Mouse (Mus musculus) left cerebral cortex, adult 2 months (tissue): ENCODE measurements around the gene Slc17a6. TPM values are rescaled to one million over a fixed set of nuclear protein-coding genes. Genes with fewer than 3 reads are reported as not detected.
"Not testable (repeated sequence)": the region's sequence is repeated elsewhere in the genome, so short reads cannot be mapped to it uniquely, and the experiment has no call there.

ENCODE experiments used
- DNase-seq, 2 experiments: peaks; one replicate each; pipeline ENCODE4 v3.0.0; 2021 to 2022; ENCODE audit warnings: low spot score in 2 of 2, mixed read lengths in 1 of 2; ENCODE audit errors: extremely low spot score in 1 of 2
- H3K27ac ChIP-seq: fragments of 200-600 bp; 2 replicates; pipeline ENCODE4 v1.8.1; 2022
- H3K4me3 ChIP-seq: fragments of 200-600 bp; 2 replicates; pipeline ENCODE4 v1.8.1; 2022
- CTCF ChIP-seq: fragments of 200-600 bp; IDR thresholded peaks from 2 replicates; pipeline ENCODE4 v1.8.1; 2022; ENCODE audit warnings: antibody characterized with exemption, mild to moderate bottlenecking, moderate library complexity
- intact Hi-C: fragments of 180-260 bp; cut with DNase I; formaldehyde crosslinking; loops from one replicate; pipeline ENCODE4 v1.15.1; 2025
- total RNA-seq, 2 experiments: library from RNA; stranded (reverse); gene quantifications; 2 replicates each; pipeline ENCODE4 v1.2.3; 2021

Slc17a6 gene
- total RNA-seq, 2 experiments from 2014 or later, result 28.2 to 29.5 TPM

DNA sequence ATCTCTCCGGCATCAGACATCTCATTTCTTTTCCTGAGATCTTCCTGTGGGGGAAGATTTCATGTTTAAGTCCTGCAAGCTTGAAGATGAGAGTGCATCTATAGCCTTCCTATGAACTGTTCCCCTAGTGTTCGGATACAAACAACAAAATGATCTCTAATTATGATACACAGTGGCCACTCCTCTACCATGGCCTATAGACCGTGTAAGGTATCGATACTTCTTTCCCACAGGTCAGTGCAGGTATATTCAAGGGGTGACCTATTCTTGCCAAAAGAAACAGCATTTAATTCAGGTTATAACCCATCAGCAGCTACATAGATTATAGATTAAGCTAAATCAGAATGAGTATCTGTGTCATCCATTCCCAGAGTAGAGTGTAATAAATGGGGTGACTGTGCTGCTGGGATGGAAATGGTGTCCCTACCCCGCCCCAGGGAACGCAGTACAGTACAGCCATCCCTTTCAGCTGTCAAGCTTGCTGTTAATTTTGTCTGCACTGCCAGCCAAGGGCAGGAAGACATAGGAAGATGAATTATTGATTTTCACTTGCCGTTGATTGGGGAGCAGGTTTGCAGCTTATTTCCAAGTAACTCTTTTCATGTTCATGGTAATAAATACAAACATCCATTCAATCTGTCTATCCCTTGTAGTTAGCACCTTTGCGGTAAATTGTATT, 71.9 kb downstream of the Slc17a6 start:
- intact Hi-C loops, result no loop called here
- TF ChIP-seq CTCF, result no peak
- no peak overlapping the region for H3K4me3 ChIP-seq
- no peak overlapping the region for H3K27ac ChIP-seq
- DNase-seq, result no peak

DNA sequence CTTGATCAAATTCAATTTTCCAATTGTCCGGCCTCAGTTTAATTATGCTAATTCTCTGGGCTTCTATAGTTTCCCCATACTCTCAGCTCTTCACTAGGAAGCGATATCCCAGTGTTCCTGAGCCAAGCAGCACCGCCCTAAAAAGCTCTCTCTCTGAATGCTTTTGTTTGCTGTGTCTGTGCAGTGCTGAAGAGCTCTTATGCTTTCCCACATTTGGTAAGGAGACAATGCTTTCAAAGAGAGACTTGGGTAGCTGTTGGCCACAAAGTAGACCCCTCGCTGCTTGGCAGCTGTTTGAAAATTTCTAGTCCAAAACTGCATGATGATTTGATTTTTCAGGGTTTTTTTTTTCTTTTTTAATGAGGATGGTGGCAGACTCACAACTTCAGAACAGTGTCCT, 72.6 kb downstream of the Slc17a6 start:
- no peak for TF ChIP-seq CTCF
- DNase-seq, result no peak
- intact Hi-C loops, result no loop called here
- Histone ChIP-seq H3K4me3 (no peak overlapping the region), H3K27ac (no peak overlapping the region)

DNA sequence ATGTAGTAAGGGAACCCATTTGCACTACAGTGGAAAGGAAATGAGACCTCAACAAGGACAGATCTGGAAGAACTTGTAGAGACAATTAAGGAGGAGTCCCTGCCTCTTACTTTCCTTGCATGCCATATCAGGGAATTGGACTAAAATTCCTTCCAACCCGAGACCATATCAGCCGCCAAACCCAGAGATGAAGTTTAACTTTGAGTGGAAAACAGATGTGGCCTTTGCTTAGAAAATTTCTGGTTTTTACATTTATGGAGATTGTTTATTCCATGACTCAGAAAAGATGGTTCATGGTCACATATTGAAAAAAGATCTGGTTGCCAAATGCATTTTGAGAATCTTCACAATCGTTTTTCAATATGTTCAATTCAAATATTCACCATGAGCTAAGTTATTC, 87.7 kb downstream of the Slc17a6 start:
- Histone ChIP-seq H3K4me3 (no peak overlapping the region), H3K27ac (no peak overlapping the region)
- DNase-seq, result no peak
- no peak for TF ChIP-seq CTCF
- intact Hi-C loops, result no loop called here

DNA sequence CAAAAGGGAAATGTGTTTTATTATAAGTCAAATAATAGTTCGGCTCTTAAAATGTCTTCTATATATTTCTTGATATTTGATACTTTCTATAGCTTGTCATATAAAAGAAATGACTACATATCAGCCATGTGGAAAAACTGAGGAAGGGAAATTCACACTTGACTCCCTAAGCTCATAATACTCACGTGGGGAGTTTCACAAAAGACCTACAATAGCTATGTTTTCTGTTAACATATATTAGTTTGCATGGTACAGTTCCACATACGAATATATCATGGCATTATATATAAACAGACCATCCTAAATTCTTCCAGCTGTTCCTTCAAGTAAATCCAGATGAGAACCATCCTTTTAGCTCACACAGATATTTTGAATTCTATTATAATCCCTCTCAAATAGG, 88.5 kb downstream of the Slc17a6 start:
- H3K4me3 ChIP-seq, DNase-seq, intact Hi-C loops, H3K27ac ChIP-seq: not testable (repeated sequence)

DNA sequence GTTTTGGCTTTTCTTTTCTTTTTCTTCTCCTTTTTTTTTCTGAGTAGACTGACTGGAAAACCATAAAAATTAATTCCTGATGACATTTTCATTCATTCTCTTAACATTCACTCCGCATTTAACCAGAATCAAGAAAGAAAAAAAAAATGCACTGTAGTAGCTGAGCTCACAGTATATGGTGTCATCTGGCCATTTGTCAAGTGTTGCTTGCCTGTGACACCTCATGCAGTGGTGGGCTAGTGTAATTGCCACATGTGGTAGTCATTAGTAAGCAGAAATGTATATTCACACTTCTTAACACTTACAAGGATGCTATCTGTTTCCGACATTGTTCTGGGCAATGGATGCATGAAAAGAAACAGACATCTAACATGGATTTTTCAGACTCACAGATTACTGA, 94.0 kb downstream of the Slc17a6 start:
- H3K27ac ChIP-seq, result no peak overlapping the region
- no peak for DNase-seq
- no peak overlapping the region for H3K4me3 ChIP-seq
- no peak for TF ChIP-seq CTCF
- intact Hi-C loops, result no loop called here

Other genes starting within 250 kb of the Slc17a6 start
- under 1 TPM; 0.51 to 0.72 TPM for gene Ano5, start 111.0 kb upstream of the Slc17a6 start, total RNA-seq
- gene Gas2, start 240.0 kb downstream of the Slc17a6 start, total RNA-seq, result 10 to 100 TPM; 47.8 to 49.9 TPM
- 1 to 10 TPM; 3.8 to 5.7 TPM for gene Fancf, start 240.3 kb downstream of the Slc17a6 start, total RNA-seq